Mouse (Mus musculus) urinary bladder, adult 2 months (tissue): ENCODE results near the gene Snrpc. TPM values are rescaled to one million over a fixed set of nuclear protein-coding genes. Genes with fewer than 3 reads are reported as not detected.
A peak's percentile ranks its signal among the peaks of the same experiment; 100 is the strongest.
"Not testable (repeated sequence)": the region's sequence is repeated elsewhere in the genome, so short reads cannot be mapped to it uniquely, and the experiment has no call there.

Experiments used
- DNase-seq: peaks from one replicate; pipeline ENCODE4 v3.0.0; 2022; ENCODE audit warnings: low spot score
- polyA plus RNA-seq: library from polyadenylated mRNA; depleted of rRNA; stranded (reverse); fragments of >200 nt; gene quantifications from 2 replicates; pipeline ENCODE4 v1.2.3, GENCODE M21; 2012; rRNA removed

Snrpc gene
- 74.7 and 77.3 TPM in 2 replicates for polyA plus RNA-seq

DNA sequence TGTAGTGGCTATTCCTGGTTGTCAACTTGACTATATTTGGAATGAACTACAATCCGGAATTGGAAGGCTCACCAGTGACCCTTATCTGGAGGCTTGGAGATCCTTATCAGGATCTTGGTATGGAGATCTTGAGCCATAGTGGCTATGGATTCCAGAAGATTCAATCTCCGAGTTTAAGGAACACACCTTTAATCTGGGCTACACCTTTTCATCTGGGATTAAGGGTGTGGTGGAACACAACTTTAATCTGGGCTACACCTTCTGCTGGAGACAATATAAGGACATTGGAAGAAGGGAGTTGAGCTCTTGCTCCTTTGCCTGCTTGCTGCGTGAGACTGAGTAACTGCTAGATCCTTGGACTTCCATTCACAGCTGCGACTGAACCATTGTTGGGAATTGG is at the start of gene Snrpc:
Snrpc (plus strand) TSS at position 301 of the 400 bp plus-strand sequence.
- DNase-seq: not testable (repeated sequence)

DNA sequence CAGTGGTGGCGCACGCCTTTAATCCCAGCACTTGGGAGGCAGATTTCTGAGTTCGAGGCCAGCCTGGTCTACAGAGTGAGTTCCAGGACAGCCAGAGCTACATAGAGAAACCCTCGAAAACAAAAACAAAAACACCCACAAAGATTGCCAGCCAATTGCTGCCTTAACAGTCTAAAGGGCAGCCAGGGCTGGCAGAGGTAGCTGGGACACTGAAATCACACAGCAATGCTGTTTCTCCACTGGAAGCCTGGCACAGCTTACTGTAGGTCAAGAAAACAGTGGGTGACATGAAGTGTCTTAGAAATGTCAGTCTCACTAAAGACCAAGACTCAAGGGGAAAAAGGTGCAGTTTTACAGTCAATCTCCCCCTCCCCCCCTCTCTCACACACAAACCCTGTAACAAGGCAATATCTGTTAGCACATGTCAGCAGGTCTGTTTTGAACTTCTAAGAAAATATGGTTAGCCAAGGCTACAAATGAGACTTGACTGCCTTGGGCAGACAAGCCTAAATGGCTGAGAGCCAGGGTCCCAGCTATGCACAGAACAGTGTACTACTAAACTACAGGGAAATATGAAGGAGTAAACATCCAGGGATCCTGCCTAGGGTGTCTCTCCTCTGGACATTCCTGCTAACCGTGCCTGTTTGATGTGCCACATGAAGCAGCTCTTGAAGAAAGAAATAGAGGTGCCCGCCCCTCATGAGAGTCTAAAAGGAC is 49.3 kb upstream of the Snrpc start:
- DNase-seq: no peak

DNA sequence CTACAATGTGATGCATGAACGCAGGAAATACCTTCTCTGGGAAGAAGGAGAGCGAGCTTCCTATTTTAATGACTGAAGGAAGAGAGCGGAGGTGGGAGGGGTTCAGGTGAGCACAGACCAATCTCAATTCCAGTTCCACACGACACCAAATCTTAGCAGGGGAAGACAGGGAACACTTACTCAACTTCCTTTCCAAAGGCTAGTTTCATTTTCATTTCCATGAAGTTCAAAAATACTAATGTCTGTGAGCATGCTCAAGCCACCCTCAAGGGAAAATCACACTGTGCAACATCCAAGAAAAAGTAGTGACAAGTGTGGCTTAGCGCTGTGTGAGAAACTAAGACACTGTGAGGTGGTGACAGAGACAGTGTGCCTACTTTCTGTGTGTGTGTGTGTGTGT is 47.9 kb upstream of the Snrpc start:
- DNase-seq: no peak

DNA sequence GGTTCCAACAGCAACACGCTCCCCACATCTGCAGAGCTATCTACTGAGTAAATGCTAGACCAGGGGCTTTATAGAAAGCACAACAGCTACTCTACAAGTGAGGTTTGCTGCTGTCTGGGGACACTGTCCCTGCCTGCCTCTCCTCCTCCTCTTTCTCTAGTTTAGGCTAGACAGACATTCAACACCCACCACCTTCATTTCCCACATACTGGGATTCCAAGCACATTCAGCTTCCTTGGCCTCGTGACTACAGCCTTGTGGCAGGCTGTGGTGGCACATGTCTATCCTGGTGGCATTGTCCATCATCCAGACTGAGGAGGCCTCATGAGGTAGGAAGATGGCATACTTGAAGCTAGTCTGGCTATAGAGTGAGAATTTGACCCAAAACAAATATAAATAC is 47.0 kb upstream of the Snrpc start:
- DNase-seq: no peak

DNA sequence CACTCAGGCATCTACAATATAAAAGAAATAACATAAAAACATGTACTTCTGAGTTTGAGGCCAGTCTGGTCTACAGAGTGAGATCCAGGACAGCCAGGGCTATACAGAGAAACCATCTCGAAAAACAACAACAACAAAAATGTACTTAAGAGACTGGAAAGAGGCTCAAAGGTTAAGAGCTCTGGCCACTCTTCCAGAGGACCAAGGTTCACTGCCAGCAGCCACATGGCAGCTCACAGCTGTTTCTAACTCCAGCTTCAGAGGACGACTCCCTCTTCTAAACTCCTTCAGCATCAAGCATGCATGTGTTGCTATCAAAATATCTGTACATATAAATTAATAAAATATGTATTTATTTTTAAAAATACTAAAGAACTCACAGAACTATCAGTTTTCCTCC is 46.4 kb upstream of the Snrpc start:
- DNase-seq: no peak

DNA sequence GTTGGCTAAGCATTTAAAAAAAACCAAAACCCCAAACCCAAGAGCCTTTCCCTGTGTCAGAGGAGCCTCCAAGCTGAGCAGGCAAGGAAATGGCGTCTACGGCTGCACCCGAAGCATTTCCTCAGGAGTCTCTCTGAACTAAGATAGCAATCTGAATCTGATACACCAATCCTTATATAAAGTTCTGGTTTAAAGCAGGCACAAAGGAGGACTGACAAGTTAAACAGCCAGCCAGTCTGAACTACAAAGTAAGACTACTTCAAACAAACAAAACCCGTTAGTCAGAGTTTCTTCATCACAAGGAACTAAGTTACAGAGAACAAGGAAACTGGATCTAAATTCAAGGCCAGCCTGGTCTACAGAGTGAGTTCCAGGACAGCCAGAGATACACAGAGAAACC is 45.4 kb upstream of the Snrpc start:
- no peak for DNase-seq

DNA sequence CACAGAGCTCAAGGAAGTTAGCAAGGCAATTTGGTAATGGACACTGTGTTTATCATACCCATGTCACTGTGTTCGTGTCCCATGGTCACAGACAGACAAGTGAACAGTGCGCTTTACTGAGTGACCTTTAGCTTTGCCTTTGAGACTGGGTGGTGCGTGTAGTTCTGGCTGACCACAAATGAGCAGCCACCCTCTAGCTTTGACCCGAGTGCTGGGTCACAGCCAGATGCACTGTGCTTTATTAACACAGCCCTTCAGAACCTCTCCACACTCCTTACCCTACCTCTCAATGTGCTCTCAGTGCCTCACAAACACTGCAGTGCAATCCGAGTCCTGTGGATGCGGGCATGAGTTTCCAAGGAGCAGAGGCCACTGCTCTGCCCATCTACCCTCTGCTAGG is 44.8 kb upstream of the Snrpc start:
- no peak for DNase-seq

DNA sequence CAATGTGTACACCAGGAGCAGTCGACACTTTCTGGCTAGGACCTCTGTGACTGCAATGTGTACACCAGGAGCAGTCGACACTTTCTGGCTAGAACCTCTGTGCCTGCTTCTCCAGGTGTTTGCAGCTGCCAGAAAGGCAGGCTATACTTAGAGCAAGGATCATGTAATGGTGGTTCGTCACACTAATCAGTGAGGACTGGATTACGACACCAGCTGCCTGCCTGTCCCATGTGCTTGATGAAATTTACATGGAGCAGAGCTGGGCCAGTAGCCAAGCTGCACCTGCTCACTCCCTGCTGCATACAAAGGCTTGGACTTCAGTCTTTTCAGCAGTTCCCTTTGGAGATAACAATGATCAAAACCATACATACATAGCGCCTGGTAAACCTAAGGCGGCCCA is 41.2 kb upstream of the Snrpc start:
- no peak for DNase-seq

DNA sequence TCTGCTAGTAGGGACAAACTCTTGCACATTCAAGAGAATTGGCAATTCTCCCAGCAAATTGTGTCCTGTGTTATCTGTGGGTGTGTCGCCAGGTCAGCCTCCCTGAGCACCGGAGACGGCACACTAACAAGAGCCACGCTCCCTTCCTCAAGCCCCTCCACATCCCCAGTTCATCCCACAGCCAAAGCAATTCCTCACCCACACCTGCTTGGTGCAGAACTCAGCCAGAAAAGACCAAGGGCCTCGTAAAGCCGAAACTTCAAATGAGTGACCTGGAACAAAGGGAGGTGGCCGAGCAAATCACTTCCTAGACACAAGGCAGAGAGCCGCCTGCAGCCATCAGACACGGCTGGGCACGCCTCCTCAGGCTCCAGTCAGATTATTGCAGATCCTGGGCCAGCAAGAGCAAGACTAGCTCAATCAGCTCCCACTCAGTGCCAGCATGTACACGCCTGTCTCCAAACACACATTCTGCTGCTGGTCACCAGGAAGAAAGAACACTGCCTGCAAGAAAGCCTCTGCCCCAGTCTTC is 40.5 kb upstream of the Snrpc start:
- DNase-seq: peak; percentile 60

DNA sequence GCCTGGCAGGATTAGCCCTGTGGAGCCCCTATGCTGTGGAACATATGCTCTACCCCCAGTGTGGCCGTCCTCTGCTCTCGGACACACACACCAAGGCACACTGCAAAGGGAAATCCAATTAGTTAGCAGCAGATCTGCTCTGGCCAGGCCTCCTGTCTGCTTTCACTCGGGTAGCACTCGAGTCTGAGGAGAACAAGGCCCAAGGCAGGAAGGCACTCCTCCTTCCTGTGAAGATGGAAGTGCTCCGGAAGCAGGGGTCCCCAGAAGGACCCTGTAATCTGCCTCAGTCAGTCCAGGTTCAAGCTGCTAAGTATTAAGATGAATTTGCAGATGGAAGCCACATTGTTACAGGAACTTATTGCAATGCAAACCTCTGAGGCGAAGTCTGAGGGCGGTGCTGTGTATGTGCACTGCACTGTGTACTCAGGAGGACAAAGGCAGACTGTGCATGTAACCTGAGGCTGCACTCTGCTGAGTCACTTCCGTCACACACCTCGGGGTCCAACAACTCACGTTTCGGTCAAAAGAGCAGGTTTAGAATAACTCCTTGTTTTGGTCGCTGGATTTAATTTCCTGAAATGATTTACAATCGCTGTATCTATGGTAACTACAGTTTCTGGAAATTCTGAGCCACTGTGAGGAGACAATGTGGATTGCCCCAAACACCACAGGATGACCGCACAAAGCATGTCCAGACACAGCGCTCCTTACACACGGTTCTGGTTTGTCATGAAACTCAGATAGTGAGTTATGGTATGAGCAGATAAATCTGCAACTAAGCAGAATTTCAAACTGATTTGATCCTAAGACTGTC is 38.0 kb upstream of the Snrpc start:
- no peak for DNase-seq

DNA sequence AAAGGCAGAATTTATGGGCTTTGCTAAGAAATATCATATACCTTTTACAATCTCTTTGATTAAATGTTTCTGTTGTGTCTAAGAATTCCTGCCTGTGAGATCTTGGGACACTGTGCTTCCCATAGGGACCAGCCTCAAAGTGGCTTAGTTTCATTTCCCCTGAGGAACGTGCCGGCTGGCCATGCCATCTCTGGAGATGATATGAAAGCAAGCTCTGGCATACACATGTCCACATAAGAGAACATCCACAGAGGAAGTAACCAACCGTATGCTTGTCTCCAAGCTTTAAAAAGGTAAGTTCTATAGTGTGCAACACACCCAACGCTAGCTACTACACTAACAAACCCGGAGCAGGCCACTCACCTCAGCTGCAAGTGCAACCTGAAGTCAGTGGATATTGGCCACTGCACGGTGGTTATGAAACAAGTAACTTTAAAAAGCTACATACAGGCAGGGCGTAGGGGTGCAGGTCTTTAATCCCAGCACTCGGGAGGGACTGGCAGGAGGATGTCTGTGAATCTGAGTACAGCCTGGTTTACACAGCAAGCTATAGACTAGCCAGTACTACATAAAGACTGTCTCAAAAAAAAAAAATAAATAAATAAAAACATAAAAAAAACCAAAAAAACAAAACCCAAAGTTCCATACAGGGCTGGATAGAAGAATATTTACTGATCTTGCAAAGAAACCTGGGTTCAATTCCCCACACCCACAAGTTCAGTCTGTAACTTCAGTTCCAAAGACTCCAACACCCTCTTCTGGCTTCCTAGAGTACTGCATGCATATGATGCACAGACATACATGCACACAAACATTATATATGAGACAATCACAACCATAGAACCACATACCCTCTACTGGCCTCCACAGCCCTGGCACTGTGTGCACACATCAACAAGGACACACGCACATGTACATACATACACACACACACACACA is 37.0 kb upstream of the Snrpc start:
- DNase-seq: no peak

DNA sequence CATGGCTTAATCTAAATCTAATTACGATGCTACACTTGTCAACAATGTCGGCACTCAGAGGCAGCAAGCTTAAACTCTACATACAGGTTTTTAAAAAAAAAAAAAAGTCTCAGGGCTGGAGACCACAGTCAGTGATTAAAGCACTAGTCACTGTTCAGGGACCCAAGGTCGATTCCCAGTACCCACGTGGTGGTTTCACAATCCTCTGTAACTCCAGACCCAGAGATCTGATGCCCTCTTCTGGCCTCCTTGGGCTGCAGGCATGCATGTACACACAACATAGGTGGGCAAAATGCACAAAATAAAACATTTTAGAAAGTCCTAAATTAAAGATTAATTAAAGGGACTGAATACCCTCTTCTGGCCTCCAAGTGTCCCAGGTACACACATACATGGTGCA is 34.2 kb upstream of the Snrpc start:
- no peak for DNase-seq

DNA sequence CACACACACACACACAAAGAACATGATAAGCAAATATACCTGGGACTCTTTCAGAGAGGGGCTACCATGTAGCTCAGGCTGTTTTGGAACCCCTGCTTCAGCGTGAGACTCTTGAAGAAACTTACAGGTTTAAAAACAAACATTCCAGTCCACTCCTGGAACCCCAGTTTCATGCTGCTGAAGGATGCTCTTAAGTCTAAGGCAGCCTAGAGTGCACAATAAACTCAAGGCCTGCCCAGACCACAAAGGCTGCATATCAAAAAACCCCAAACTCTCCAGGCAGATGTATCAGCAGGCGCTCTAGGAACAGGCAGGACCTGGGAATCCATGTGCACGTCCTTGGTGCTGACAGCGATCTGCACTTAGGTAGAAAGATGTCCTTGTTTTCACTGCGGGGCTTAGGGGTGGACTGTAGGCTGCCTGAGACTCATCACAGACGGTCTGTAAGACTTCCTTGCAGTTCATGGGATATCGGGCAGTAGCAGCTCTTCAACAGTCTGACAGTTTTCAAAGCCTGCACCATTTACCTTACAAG is 33.7 kb upstream of the Snrpc start:
- no peak for DNase-seq

DNA sequence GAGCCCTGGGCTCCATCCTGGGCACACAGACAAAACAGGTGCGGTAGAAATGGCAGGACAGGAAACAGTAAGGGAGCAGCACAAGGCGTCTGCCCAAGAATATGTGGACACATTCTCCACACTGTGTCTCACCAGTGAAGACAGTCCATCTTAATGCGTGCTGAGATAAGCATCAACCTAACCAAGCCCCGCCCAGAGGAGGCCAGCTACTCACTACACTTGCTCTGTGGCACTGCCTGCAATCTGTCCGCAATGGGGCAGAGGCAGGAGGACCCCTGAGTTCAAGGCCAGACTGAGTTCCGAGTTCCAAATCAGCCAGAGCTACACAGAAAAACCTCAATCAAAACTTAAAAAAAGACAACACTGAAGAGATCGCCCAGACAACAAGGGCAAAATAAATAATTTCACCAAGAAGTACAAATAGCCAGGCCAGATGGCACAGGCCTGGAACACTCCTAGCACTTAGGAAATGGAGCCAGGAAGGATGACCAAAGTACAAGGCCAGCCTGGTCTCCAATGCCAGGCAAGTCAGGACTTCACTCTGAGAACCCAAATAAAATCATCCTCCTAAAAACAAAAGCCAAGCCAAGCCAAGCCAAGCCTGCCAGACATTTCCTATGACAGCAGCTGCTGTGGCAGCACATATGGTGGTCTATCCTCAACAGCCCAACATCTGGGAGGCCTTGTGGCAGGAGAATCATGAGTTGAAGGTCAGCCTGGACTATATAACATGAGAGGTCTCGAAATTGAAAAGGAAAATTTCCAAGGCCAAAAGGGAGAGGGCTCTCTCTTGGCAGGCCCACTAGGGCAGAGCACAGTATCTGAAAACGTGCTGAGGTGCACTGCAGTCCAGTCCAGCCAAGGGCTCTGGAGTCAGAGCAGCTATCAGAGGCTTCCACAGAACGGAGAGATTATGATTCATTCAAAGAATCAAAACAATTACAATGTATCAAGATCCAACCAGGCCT is 32.9 kb upstream of the Snrpc start:
- DNase-seq: no peak

DNA sequence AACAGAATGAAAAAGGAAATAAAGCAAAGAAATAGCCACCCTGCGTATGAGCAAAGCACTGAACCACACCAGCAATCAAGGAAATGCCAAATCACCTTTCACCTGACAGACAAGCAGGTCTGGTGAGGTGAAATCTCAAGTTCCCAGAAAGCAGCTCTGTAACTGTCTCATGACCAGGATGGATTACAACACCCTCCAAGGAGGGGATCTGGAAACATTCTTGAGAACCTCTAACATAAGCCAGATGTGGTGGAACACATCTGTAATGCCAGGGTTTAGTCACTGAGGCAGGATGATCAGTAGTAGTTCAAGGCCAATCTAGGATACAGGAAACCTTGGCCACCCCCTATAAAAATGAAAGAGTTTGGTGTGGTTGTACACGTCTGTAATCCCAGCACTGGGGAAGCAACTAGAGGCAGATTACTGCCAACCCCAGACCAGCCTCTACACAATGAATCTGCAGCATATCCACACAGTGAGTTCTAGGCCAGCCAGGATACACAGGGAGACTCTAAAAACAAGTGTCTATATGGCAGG is 30.3 kb upstream of the Snrpc start:
- DNase-seq: no peak

DNA sequence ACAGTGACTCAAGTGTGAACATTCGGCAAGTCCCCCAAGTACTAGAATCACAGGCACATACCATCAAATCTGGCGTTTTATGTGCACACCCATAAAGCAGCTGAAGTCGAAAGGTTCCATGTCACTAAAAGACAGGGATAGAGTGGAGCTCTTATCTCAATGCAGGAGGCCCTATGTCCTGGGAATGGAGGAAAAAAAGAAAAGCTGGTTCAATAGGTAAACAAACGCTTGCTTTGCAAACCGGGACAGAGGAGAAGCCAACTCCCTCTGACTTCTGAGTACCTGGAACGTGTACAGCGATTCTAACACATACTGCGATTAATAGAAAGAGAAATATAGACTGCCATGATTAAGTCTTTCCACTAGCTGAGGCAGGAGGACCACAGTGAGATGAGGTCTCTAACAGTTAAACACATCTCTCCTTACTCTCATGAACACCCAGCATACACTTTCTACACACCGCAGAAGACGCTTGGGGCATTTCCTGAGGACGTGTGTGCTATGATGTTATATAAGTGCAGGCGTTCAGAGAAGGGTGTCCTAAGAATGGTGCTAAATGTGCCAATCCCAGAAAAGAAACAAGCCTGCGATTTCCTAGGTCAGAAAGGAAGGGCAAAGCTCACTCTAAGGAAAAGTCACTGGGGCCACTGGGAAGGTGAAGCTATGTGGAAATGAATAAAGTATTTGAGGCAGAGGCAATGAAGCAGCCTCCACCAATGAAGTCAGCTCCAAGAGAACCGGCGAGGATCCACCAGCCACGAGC is 27.2 kb upstream of the Snrpc start:
- no peak for DNase-seq

DNA sequence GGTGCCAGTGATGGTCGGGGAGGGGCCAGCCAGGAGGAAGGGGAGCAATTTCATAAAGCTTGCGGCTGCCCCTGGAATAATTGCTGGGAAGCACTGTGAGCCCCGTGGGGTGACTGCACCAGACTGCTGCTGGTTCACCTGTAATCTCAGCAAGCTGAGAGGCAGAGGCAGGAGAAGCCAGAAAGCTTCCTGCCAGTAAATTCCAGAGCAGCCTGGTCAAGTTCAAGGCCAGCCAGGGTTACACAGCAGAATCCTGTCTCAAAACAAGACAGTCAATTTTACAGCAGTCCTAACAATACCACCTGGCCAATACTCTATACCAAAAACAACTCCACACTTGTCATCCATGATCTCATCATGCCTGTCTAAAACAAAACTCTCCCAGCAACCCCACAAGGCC is 26.0 kb upstream of the Snrpc start:
- DNase-seq: no peak

DNA sequence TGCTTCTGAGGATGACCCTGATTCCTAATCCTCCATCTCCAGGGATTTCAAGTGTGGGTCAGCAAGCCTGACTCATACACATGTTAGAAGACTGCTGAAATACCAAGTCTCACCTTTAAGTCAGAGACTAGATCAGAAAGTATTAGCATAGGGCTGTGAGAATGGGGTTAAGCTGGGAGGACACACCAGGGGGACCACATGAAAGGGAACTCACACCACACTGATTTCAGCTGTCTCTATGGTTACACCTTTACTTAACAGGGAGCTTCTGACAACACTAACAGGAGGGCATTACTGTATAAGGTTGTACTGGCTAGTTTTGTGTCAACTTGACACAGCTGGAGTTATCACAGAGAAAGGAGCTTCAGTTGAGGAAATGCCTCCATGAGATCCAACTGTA is 23.3 kb upstream of the Snrpc start:
- no peak for DNase-seq

DNA sequence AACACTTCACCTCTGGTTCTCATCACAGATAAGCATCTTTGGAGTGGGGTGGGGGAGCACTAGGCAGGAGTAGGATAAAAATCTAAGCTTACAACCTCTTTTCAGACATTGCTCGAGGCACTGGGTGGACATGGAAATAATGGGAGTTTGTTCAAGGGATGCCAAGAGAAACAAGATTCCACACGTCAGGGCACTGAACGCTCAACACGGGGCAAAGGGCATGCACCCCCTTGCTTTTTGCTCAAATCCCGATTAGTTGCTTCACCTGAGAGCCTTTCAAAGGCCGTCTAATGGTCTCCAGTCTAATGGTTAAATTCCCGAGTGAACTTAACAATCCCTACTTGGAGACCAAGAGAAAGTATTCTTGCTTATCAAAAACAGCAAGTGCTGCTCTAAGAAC is 18.9 kb upstream of the Snrpc start:
- no peak for DNase-seq
